Mouse (Mus musculus): ENCODE data around the gene Ap2s1. TPM values are rescaled to one million over a fixed set of nuclear protein-coding genes. Genes with fewer than 3 reads are reported as not detected.
A peak's percentile ranks its signal among the peaks of the same experiment; 100 is the strongest.
"Not testable (repeated sequence)": the region's sequence is repeated elsewhere in the genome, so short reads cannot be mapped to it uniquely, and the experiment has no call there.

Ap2s1 gene
- polyA plus RNA-seq, 1 experiment from 2014 or later, result 270 TPM

DNA sequence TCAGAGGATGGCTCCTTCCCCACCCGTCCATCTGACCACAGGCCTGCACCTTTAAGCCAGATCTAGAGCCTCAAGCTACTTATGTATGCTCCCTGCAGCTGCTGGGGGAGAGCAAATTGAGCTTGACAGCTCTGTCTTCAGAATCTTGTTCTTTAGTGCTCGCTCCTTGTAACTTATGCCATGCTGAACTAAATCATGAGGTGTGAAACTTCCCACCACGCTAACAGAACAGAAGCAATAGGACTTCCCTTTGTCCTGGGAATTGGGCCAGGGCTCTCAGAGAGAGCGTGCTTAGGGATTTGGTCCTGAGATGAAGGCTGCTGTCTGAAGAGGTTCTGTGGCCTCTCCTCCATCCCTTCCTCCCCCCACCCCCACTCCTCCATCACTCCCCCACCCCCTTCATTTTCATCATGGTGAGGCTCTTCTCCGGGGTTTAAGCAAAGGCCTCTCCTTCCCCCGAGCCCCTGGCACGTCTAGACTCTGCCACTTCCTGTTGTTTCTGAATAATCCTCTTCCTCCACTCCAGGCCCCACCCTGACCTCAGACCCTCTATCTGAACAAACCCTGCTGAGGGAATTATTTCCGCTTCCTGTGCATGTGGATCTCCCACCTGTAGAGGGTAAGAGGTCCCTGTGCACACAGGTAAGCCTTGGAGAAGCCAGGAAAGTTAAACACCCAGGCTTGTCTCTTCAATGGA lies 21.6 kb upstream of the Ap2s1 start:
- not testable (repeated sequence) for H3K27ac ChIP-seq (ENCODE audit: low read depth, low read length); H3K9ac ChIP-seq (ENCODE audit: low read depth, low read length); H3K9me3 ChIP-seq (ENCODE audit: control insufficient read depth, low read length); H3K27me3 ChIP-seq (ENCODE audit: control insufficient read depth, insufficient read depth, low read length); H3K36me3 ChIP-seq (ENCODE audit: control insufficient read depth, insufficient read depth, low read length); H3K4me2 ChIP-seq (replicated peaks; ENCODE audit: low read depth, low read length); ATAC-seq (ENCODE audit: low FRiP score, low TSS enrichment); H3K4me1 ChIP-seq (ENCODE audit: control insufficient read depth, insufficient read depth, low read length); H3K4me3 ChIP-seq (ENCODE audit: low read length)
- WGBS, result 22% methylated on average over 7 of the region's 8 CpGs

DNA sequence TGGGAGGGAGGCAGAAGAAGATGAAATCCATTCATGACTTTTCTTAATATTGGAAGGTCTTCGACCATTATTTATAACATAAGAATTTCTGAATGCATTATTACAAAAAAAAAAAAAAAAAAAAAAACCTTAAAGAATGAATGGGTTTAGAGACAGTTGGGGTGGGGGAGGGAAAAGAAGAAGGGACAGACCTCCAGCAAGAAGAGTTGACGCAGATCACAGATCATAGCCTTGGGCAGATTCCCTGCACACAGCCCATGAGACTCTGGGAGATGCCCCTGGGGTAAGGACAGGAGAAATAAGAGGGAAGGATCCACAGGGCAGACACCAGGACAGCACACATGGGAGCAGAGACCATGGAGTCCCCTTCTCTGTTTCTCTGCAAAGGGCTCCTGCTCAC lies 16.6 kb upstream of the Ap2s1 start, which contains the start of gene Ceacam9:
Ceacam9 (plus strand) TSS at position 301 of the 400 bp plus-strand sequence.
- Histone ChIP-seq H3K4me2 (replicated peaks; ENCODE audit: low read depth, low read length) (no peak within 1 kb of the TSS), H3K27me3 (ENCODE audit: control insufficient read depth, insufficient read depth, low read length) (no peaks in the 10 kb centered on the region), H3K9me3 (ENCODE audit: control insufficient read depth, low read length) (no peaks in the 10 kb centered on the region), H3K4me1 (ENCODE audit: control insufficient read depth, insufficient read depth, low read length) (no peaks in the 10 kb centered on the region), H3K9ac (ENCODE audit: low read depth, low read length) (no peak within 1 kb of the TSS), H3K27ac (ENCODE audit: low read depth, low read length) (no peak within 1 kb of the TSS), H3K36me3 (ENCODE audit: control insufficient read depth, insufficient read depth, low read length) (no peaks in the 10 kb centered on the region), H3K4me3 (ENCODE audit: low read length) (no peak within 1 kb of the TSS)
- 84% methylated on average over 2 of the region's 2 CpGs for WGBS
- ATAC-seq (ENCODE audit: low FRiP score, low TSS enrichment), result no peak

DNA sequence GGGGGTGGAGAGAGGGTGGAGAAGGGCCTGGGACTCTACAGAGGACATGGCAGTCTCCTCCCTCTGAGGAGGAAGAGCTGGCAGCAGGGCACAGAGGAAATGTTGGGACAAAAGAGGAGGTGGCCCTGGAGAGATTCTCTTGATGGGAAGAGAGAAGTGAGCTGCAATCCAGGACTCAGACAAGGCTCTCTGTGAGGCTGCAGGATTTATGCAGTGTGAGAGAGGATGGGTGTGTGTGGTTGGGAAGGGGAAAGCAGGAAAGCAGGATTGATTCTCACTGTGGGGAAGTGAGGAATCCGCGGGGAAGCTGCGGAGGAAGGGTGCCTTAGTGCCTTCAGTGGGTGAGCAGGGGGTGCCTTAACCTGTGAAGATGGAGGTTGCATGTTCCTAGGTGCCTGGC lies 15.7 kb upstream of the Ap2s1 start:
- H3K27me3 ChIP-seq (ENCODE audit: control insufficient read depth, insufficient read depth, low read length); H3K27ac ChIP-seq (ENCODE audit: low read depth, low read length); H3K9me3 ChIP-seq (ENCODE audit: control insufficient read depth, low read length); H3K36me3 ChIP-seq (ENCODE audit: control insufficient read depth, insufficient read depth, low read length); H3K4me3 ChIP-seq (ENCODE audit: low read length); ATAC-seq (ENCODE audit: low FRiP score, low TSS enrichment); H3K4me1 ChIP-seq (ENCODE audit: control insufficient read depth, insufficient read depth, low read length); H3K4me2 ChIP-seq (replicated peaks; ENCODE audit: low read depth, low read length); H3K9ac ChIP-seq (ENCODE audit: low read depth, low read length): not testable (repeated sequence)
- WGBS, result 68% methylated on average over 3 of the region's 3 CpGs

DNA sequence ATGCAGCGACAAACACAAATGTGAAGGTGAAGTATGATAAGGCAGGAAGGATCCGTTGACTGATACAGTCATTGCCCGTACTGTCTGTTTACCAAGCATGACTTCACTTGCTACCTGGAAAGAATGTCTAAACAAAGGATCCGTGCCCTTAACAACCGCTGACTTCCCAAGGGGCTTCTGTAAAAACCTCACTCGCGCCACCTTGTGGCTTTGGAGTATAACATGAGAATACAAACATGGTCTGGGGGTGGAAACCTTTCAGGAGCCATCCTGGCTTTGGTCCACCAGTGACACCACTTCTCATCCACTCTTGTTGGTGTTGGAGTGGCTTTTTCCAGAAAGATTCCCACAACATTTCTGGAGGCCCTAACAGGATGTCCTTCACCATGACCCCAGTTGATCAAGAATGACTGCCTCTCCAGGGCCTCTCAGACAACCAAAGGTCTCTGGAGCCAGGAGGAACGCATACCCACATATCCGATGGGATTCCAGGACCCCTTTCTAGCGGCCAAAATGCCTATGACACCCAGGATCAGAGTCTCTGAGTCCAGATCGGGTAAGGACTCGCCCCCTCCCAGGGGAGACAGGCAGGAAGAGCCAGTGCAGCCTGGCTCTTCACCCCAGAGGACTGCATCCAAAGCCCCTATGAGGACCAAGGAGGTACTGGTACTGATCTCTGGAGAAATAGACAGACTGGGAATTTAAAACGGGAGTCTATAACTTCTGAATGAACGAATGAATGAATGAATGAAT lies 9.4 kb upstream of the Ap2s1 start:
- 26% methylated on average over 14 of the region's 14 CpGs for WGBS
- H3K4me2 ChIP-seq (replicated peaks; ENCODE audit: low read depth, low read length), result peak overlapping the region; percentile 22; the same call in 1 of the 2 replicates
- H3K9me3 ChIP-seq (ENCODE audit: control insufficient read depth, low read length), result no peaks in the 10 kb centered on the region
- H3K4me1 ChIP-seq (ENCODE audit: control insufficient read depth, insufficient read depth, low read length), result peaks cover 12% of the 10 kb centered on the region
- no peaks in the 10 kb centered on the region for H3K36me3 ChIP-seq (ENCODE audit: control insufficient read depth, insufficient read depth, low read length)
- H3K27me3 ChIP-seq (ENCODE audit: control insufficient read depth, insufficient read depth, low read length), result no peaks in the 10 kb centered on the region
- peak; percentile 61 for ATAC-seq (ENCODE audit: low FRiP score, low TSS enrichment)
- no peak overlapping the region for H3K27ac ChIP-seq (ENCODE audit: low read depth, low read length)
- H3K9ac ChIP-seq (ENCODE audit: low read depth, low read length), result peak overlapping the region; percentile 31; the same call in 1 of the 2 replicates
- H3K4me3 ChIP-seq (ENCODE audit: low read length), result no peak overlapping the region

DNA sequence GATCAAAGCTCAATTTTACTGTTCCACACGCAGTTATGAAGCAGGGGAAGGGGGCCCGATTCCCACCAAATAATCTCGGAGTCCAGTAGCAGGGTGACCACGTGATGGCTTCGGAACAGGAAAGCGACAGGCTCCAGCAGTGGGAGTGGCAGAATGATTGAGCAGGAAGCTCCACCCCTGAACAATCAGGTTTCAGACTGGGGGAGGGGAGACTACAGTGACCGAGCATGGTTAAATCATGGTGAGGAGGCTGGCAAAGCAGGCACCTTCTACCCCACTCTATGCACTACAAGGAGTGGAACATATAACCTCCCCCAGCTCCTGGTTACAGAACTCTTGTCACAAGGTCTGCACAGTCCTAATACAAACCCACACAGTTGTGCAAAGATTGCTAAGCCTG lies 8.6 kb upstream of the Ap2s1 start:
- H3K4me1 ChIP-seq (ENCODE audit: control insufficient read depth, insufficient read depth, low read length), result peaks cover 12% of the 10 kb centered on the region
- peak overlapping the region; percentile 22 for H3K4me2 ChIP-seq (replicated peaks; ENCODE audit: low read depth, low read length)
- not testable (repeated sequence) for H3K27me3 ChIP-seq (ENCODE audit: control insufficient read depth, insufficient read depth, low read length); H3K27ac ChIP-seq (ENCODE audit: low read depth, low read length); H3K4me3 ChIP-seq (ENCODE audit: low read length); H3K36me3 ChIP-seq (ENCODE audit: control insufficient read depth, insufficient read depth, low read length); H3K9me3 ChIP-seq (ENCODE audit: control insufficient read depth, low read length)
- H3K9ac ChIP-seq (ENCODE audit: low read depth, low read length), result peak overlapping the region; percentile 31; the same call in 1 of the 2 replicates
- 0% methylated on average over 7 of the region's 7 CpGs for WGBS
- peak; percentile 55 for ATAC-seq (ENCODE audit: low FRiP score, low TSS enrichment)

DNA sequence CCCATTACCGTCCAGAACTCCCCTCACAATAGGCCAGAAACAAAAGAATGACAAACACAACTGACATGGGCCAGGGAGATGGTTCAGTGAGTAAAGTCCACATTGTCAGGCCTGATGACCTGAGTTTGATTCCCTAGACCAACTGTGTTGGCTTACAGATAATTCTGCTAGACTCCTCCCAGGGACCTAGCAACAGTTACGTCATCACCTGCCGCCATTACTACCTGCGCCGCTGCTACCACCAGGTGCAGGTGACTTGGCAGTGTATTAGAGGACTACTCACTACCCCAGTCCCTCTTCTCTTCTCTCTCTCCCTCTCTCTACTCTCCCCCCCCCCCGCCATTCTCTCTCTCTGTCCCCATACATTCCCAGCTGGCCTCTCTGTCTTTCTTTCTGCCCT lies 7.4 kb upstream of the Ap2s1 start:
- no peaks in the 10 kb centered on the region for H3K36me3 ChIP-seq (ENCODE audit: control insufficient read depth, insufficient read depth, low read length)
- no peak for ATAC-seq (ENCODE audit: low FRiP score, low TSS enrichment)
- H3K4me3 ChIP-seq (ENCODE audit: low read length), result no peak overlapping the region
- H3K9me3 ChIP-seq (ENCODE audit: control insufficient read depth, low read length), result no peaks in the 10 kb centered on the region
- no peaks in the 10 kb centered on the region for H3K27me3 ChIP-seq (ENCODE audit: control insufficient read depth, insufficient read depth, low read length)
- peaks cover 12% of the 10 kb centered on the region for H3K4me1 ChIP-seq (ENCODE audit: control insufficient read depth, insufficient read depth, low read length)
- no peak overlapping the region for H3K4me2 ChIP-seq (replicated peaks; ENCODE audit: low read depth, low read length)
- no peak overlapping the region for H3K27ac ChIP-seq (ENCODE audit: low read depth, low read length)
- H3K9ac ChIP-seq (ENCODE audit: low read depth, low read length), result no peak overlapping the region
- 85% methylated on average over 5 of the region's 6 CpGs for WGBS

DNA sequence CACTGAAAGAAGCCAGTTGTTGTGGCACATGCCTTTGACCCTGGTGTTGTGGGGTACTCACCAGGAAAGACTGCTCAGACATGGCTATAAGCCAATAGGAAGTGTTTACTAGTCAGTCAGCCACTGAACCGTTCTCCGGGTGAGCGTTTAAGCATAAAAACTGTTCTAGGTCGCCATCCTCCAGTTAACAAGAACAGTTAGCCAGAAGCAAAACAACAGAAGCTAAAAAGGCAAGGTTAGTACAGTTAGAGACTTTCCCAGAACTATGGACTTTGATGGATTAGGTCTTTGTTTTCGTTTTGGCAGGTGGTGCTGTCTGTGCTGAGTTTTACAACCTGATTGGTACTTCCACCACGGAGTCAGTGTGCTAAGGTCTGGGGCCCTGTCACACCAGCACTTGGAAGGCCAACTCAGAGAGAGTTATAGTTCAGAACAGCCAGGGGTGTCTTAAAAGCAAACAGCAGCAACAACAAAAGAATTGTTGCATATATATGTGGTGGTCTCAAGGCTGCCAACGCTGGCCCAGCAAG lies 6.3 kb upstream of the Ap2s1 start:
- ATAC-seq (ENCODE audit: low FRiP score, low TSS enrichment), result no peak
- Histone ChIP-seq H3K9ac (ENCODE audit: low read depth, low read length) (no peak overlapping the region), H3K9me3 (ENCODE audit: control insufficient read depth, low read length) (no peaks in the 10 kb centered on the region), H3K4me1 (ENCODE audit: control insufficient read depth, insufficient read depth, low read length) (peaks cover 12% of the 10 kb centered on the region), H3K4me3 (ENCODE audit: low read length) (no peak overlapping the region), H3K27me3 (ENCODE audit: control insufficient read depth, insufficient read depth, low read length) (no peaks in the 10 kb centered on the region), H3K27ac (ENCODE audit: low read depth, low read length) (no peak overlapping the region; the same call in 1 of the 2 replicates), H3K36me3 (ENCODE audit: control insufficient read depth, insufficient read depth, low read length) (no peaks in the 10 kb centered on the region), H3K4me2 (replicated peaks; ENCODE audit: low read depth, low read length) (no peak overlapping the region)
- 13% methylated on average over 7 of the region's 7 CpGs for WGBS

DNA sequence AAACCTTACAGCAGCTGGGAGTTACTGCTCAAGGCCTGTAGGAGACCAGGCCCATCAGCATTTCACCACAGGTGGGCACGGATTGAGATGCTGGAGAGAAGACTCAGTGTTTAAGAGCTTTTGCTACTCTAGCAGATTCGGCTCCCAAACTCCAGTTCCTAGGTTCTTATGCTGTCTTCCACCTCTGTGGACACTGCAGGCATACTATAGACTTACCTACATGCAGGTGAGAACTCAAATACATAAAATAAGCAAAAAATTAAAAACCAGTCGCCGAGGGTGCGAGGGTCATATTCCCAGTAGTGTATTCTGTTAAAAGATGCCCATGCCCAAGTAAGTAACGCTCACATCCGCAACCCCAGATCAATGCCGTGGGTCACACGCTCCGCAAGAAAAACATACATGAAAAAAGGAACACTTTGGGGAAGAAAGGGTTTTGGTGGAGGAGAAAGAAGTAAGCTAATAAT lies 571 bp upstream of the Ap2s1 start:
- peaks cover 8% of the 10 kb centered on the region for H3K4me1 ChIP-seq (ENCODE audit: control insufficient read depth, insufficient read depth, low read length)
- H3K9ac ChIP-seq (ENCODE audit: low read depth, low read length), result no peak overlapping the region
- peak overlapping the region; percentile 86 for H3K4me2 ChIP-seq (replicated peaks; ENCODE audit: low read depth, low read length)
- peak overlapping the region; percentile 94 for H3K4me3 ChIP-seq (ENCODE audit: low read length)
- H3K9me3 ChIP-seq (ENCODE audit: control insufficient read depth, low read length), result no peaks in the 10 kb centered on the region
- ATAC-seq (ENCODE audit: low FRiP score, low TSS enrichment), result peak; percentile 18; the same call in 1 of the 2 replicates
- H3K27me3 ChIP-seq (ENCODE audit: control insufficient read depth, insufficient read depth, low read length), result no peaks in the 10 kb centered on the region
- no peak overlapping the region for H3K27ac ChIP-seq (ENCODE audit: low read depth, low read length)
- H3K36me3 ChIP-seq (ENCODE audit: control insufficient read depth, insufficient read depth, low read length), result no peaks in the 10 kb centered on the region
- 42% methylated on average over 10 of the region's 10 CpGs for WGBS
